Mouse (Mus musculus) C2C12 (cell line): ENCODE results near the gene Mtmr12.

Experiments used
- CTCF ChIP-seq: IDR thresholded peaks from one replicate; pipeline ENCODE4 v1.5.1; 2011; ENCODE audit not compliant: control insufficient read depth, insufficient read depth, insufficient read length
- MAX ChIP-seq: IDR thresholded peaks from one replicate; pipeline ENCODE4 v1.6.1; 2011; ENCODE audit warnings: mild to moderate bottlenecking, control low read depth
- USF1 ChIP-seq: IDR thresholded peaks from one replicate; pipeline ENCODE4 v1.6.1; 2011; ENCODE audit warnings: low read depth, mild to moderate bottlenecking, control low read depth, moderate library complexity

DNA sequence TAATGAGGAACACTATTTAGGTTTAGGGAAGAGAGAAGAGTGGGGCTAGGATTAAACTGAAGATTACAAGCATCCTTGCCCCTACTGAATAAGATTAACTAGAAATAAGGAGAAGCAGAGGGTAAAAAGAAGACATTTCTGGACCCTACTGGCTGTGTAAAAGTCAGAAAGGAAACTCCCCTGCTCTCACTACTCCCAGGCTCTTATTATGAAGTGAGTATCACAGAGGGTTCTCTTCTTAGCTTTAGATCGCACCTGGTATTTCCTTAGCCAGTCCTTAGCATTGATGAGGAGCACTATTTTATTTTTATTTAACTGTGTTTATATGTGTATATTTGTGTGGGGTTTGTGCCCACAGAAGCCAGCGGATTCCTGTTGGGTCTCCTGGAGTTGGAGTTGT, 91.4 kb downstream of the Mtmr12 start:
- TF ChIP-seq CTCF (no peak), USF1 (no peak), MAX (no peak)
